Mouse (Mus musculus): ENCODE results near the gene Ccdc172.

- TF ChIP-seq CTCF (IDR thresholded peaks at IDR 0.05; ENCODE audit: low read depth, low read length) (no peak), GATA1 (IDR thresholded peaks at IDR 0.05; ENCODE audit: borderline replicate concordance, low read length) (no peak), TAL1 (conservative IDR thresholded peaks at IDR 0.05; ENCODE audit: low read depth, low read length) (no peak), GATA2 (IDR thresholded peaks at IDR 0.05; ENCODE audit: borderline replicate concordance, low read depth, low read length) (no peak)
Observed at GRCm38 (mm10) chr19:58548367-58548766, 36.6 kb downstream of the Ccdc172 start.
